Mouse (Mus musculus): ENCODE data around the gene Ppp1r12c.

DNA sequence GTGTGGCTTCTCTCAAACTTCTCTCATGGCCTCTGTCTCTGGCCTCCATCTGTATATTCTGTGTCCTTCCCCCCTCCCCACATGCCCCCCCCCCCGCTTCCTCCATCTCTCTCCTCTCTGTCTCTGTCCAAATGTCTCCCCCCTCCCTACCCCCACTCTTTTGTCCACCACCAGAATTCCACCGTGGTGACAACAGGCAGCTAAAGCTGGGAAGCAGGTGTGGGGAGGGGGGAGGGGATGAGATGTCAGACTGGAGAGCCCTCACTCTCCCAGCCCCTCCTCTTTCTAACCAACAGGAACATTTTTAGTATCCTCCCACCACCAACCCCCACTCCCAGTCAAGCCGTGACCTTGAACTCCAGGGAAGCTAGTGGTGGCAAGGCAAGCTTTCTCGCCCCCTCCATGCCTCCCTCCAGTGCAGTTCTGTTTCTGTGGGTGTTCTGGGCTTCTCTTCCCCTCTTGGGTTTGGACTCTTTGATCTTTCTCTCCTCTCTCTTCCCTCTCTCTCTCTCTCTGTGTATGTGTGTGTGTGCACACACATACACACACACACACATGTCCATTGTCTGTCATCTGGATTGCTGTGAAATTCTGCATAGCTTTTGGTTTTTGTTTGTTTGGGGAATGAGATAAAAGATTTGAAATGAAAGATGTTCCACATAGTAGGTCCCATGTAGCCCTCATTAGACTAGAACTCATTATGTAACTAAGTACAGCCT is 15.0 kb upstream of the Ppp1r12c start, which contains the start of gene Tnnt1:
- no peak for TF ChIP-seq CTCF (IDR thresholded peaks at IDR 0.05 in 2 of 3, conservative IDR thresholded peaks at IDR 0.05 in 1 of 3; ENCODE audit: control insufficient read depth in 1 of 3, insufficient read depth in 1 of 3, low read depth in 2 of 3, low read length in 3 of 3, poor library complexity in 1 of 3, severe bottlenecking in 1 of 3)
- no peak for TF ChIP-seq ZC3H11A (IDR thresholded peaks at IDR 0.05; ENCODE audit: low read depth, low read length)
- no peak for TF ChIP-seq RAD21 (IDR thresholded peaks at IDR 0.05; ENCODE audit: low read depth, low read length)
- TF ChIP-seq POLR2A (IDR thresholded peaks at IDR 0.05; ENCODE audit: control insufficient read depth in 1 of 2, insufficient read depth in 1 of 2, low read depth in 1 of 2, low read length in 2 of 2, poor library complexity in 1 of 2), result no peak; a peak in 2 of 4 replicates
- no peak for TF ChIP-seq EP300 (IDR thresholded peaks at IDR 0.05; ENCODE audit: low read depth in 1 of 2, low read length in 2 of 2)
- no peak; the same call in 1 of the 2 replicates for TF ChIP-seq CHD2 (IDR thresholded peaks at IDR 0.05; ENCODE audit: low read length)
- no peak for TF ChIP-seq USF1 (IDR thresholded peaks at IDR 0.05; ENCODE audit: low read depth, low read length)
- no peak for TF ChIP-seq MYC (IDR thresholded peaks at IDR 0.05; ENCODE audit: low read depth, low read length)
- no peak for TF ChIP-seq ETS1 (IDR thresholded peaks at IDR 0.05; ENCODE audit: low read depth, low read length)
- no peak for TF ChIP-seq ZNF384 (IDR thresholded peaks at IDR 0.05; ENCODE audit: low read depth, low read length)
- TF ChIP-seq POLR2AphosphoS5 (IDR thresholded peaks at IDR 0.05; ENCODE audit: borderline replicate concordance, low read depth, low read length), result no peak
- TF ChIP-seq MAZ (IDR thresholded peaks at IDR 0.05; ENCODE audit: low read depth, low read length), result no peak
- TF ChIP-seq POLR2AphosphoS2 (IDR thresholded peaks at IDR 0.05; ENCODE audit: low read length), result 0 out of 2 replicates have a peak, but pooled peaks have one; percentile 52

Measured in MEL (cell line).